Mouse (Mus musculus) ES-E14 (cell line): ENCODE measurements around the gene Rnf220.

Experiments used
- ZC3H11A ChIP-seq: IDR thresholded peaks from 2 replicates; pipeline ENCODE4 v1.6.1; 2012; ENCODE audit warnings: low read depth, mild to moderate bottlenecking, inconsistent platforms, low read length, borderline replicate concordance
- ZNF384 ChIP-seq: IDR thresholded peaks from 2 replicates; pipeline ENCODE4 v1.6.1; 2012; ENCODE audit warnings: low read depth, low read length, inconsistent platforms

GRCm38 (mm10) chr4:117252755-117253154, 244.1 kb downstream of the Rnf220 start:
- TF ChIP-seq ZNF384 (no peak), ZC3H11A (no peak)
